Mouse (Mus musculus): Measurements from ENCODE around the gene Krtap4-16. TPM values are rescaled to one million over a fixed set of nuclear protein-coding genes. Genes with fewer than 3 reads are reported as not detected.
"Not testable (repeated sequence)": the region's sequence is repeated elsewhere in the genome, so short reads cannot be mapped to it uniquely, and the experiment has no call there.

Krtap4-16 gene
- polyA plus RNA-seq, 1 experiment from 2014 or later = not detected

GRCm38 (mm10) chr11:99837966-99838365 lies 13.4 kb downstream of the Krtap4-16 start, which contains the start of gene 2300003K06Rik:
Gene 2300003K06Rik (minus strand): TSS chr11:99838066.
- WGBS = 79% methylated on average over 1 of the region's 1 CpGs
- H3K27ac ChIP-seq (ENCODE audit: low read length) = no peak within 1 kb of the TSS
- H3K4me3 ChIP-seq (ENCODE audit: low read depth, low read length) = no peak within 1 kb of the TSS
- ATAC-seq = no peak
- H3K9ac ChIP-seq (ENCODE audit: low read depth, low read length) = no peak within 1 kb of the TSS
- no peaks in the 10 kb centered on the region for H3K27me3 ChIP-seq (ENCODE audit: control insufficient read depth, insufficient read depth, low read depth, low read length)
- H3K4me1 ChIP-seq (ENCODE audit: control insufficient read depth, insufficient read depth, low read length) = no peaks in the 10 kb centered on the region
- no peaks in the 10 kb centered on the region for H3K36me3 ChIP-seq (ENCODE audit: control insufficient read depth, insufficient read depth, low read length)
- H3K9me3 ChIP-seq (replicated peaks; ENCODE audit: control insufficient read depth, low read length, poor library complexity, severe bottlenecking) = no peaks in the 10 kb centered on the region
- H3K4me2 ChIP-seq (ENCODE audit: low read length) = no peak within 1 kb of the TSS

- not testable (repeated sequence) for H3K9ac ChIP-seq (ENCODE audit: low read depth, low read length); ATAC-seq; H3K36me3 ChIP-seq (ENCODE audit: control insufficient read depth, insufficient read depth, low read length); H3K4me3 ChIP-seq (ENCODE audit: low read depth, low read length); H3K27ac ChIP-seq (ENCODE audit: low read length); H3K27me3 ChIP-seq (ENCODE audit: control insufficient read depth, insufficient read depth, low read depth, low read length); H3K9me3 ChIP-seq (replicated peaks; ENCODE audit: control insufficient read depth, low read length, poor library complexity, severe bottlenecking); H3K4me2 ChIP-seq (ENCODE audit: low read length); H3K4me1 ChIP-seq (ENCODE audit: control insufficient read depth, insufficient read depth, low read length)
- WGBS = 93% methylated on average over 2 of the region's 2 CpGs
These were observed 35.8 kb downstream of the Krtap4-16 start, which contains the start of gene Gm11564 for GRCm38 (mm10) chr11:99815566-99815965. Gene Gm11564 (minus strand): TSS chr11:99815666.

DNA sequence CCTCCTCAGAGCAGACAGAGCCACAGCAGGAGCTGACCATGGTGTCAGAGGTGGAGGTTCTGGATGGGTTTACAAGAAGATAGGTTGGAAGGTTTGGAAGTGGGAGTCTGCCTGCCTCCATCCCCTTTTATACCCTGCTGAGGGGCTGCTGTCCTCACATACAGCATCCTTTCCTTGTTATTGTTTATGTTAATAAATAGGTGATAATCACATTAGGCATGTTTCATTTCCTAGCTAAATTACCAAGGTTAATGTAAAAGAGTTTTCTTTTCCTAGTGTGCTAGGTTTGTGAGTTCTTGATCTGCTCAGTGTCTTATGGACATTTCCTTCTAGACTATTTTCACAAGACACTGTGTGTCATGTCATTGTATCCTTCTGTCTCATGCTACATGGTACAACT lies 41.6 kb downstream of the Krtap4-16 start, which contains the start of gene Krtap4-13:
Krtap4-13 (minus strand) TSS at position 101 of the 400 bp plus-strand sequence.
- H3K27ac ChIP-seq (ENCODE audit: low read length); H3K9me3 ChIP-seq (replicated peaks; ENCODE audit: control insufficient read depth, low read length, poor library complexity, severe bottlenecking); H3K4me1 ChIP-seq (ENCODE audit: control insufficient read depth, insufficient read depth, low read length); H3K9ac ChIP-seq (ENCODE audit: low read depth, low read length); H3K36me3 ChIP-seq (ENCODE audit: control insufficient read depth, insufficient read depth, low read length); H3K4me3 ChIP-seq (ENCODE audit: low read depth, low read length); H3K4me2 ChIP-seq (ENCODE audit: low read length); H3K27me3 ChIP-seq (ENCODE audit: control insufficient read depth, insufficient read depth, low read depth, low read length); ATAC-seq: not testable (repeated sequence)

GRCm38 (mm10) chr11:99804346-99804745 lies 47.1 kb downstream of the Krtap4-16 start, which contains the start of gene Gm11554:
Gene Gm11554 (minus strand): TSS chr11:99804446.
- WGBS = no CpG with 5 or more reads among the region's 1 CpGs
- not testable (repeated sequence) for H3K36me3 ChIP-seq (ENCODE audit: control insufficient read depth, insufficient read depth, low read length); H3K4me1 ChIP-seq (ENCODE audit: control insufficient read depth, insufficient read depth, low read length); H3K9ac ChIP-seq (ENCODE audit: low read depth, low read length); H3K27me3 ChIP-seq (ENCODE audit: control insufficient read depth, insufficient read depth, low read depth, low read length); ATAC-seq; H3K9me3 ChIP-seq (replicated peaks; ENCODE audit: control insufficient read depth, low read length, poor library complexity, severe bottlenecking); H3K27ac ChIP-seq (ENCODE audit: low read length); H3K4me2 ChIP-seq (ENCODE audit: low read length); H3K4me3 ChIP-seq (ENCODE audit: low read depth, low read length)

Other genes starting within 250 kb of the Krtap4-16 start
- gene Gm11938, start 248.3 kb downstream of the Krtap4-16 start, polyA plus RNA-seq (2015; fragmentation: Nextera tagmentation; extraction: Ambion mirVana) = not detected in 2 replicates
- not detected in 2 replicates for gene Gm11937, start 241.4 kb downstream of the Krtap4-16 start, polyA plus RNA-seq (2015; fragmentation: Nextera tagmentation; extraction: Ambion mirVana)
- not detected in 2 replicates for gene Krtap2-4, start 236.8 kb downstream of the Krtap4-16 start, polyA plus RNA-seq (2015; fragmentation: Nextera tagmentation; extraction: Ambion mirVana)
- gene Gm11562, start 231.2 kb downstream of the Krtap4-16 start, polyA plus RNA-seq (2015; fragmentation: Nextera tagmentation; extraction: Ambion mirVana) = not detected in 2 replicates
- gene Krtap4-1, start 223.4 kb downstream of the Krtap4-16 start, polyA plus RNA-seq (2015; fragmentation: Nextera tagmentation; extraction: Ambion mirVana) = not detected in 2 replicates
- gene Krtap4-2, start 216.5 kb downstream of the Krtap4-16 start, polyA plus RNA-seq (2015; fragmentation: Nextera tagmentation; extraction: Ambion mirVana) = 0.25 TPM in 1 of 2 replicates, not detected in the other
- not detected in 2 replicates for gene Krtap4-7, start 207.5 kb downstream of the Krtap4-16 start, polyA plus RNA-seq (2015; fragmentation: Nextera tagmentation; extraction: Ambion mirVana)
- gene Gm11555, start 201.4 kb downstream of the Krtap4-16 start, polyA plus RNA-seq (2015; fragmentation: Nextera tagmentation; extraction: Ambion mirVana) = not detected in 2 replicates
- gene Gm11563, start 192.6 kb downstream of the Krtap4-16 start, polyA plus RNA-seq (2015; fragmentation: Nextera tagmentation; extraction: Ambion mirVana) = not detected in 2 replicates
- not detected in 2 replicates for gene Krtap4-6, start 185.6 kb downstream of the Krtap4-16 start, polyA plus RNA-seq (2015; fragmentation: Nextera tagmentation; extraction: Ambion mirVana)
- not detected in 2 replicates for gene Gm14190, start 160.9 kb downstream of the Krtap4-16 start, polyA plus RNA-seq (2015; fragmentation: Nextera tagmentation; extraction: Ambion mirVana)
- not detected in 2 replicates for gene Gm14180, start 117.3 kb downstream of the Krtap4-16 start, polyA plus RNA-seq (2015; fragmentation: Nextera tagmentation; extraction: Ambion mirVana)
- gene Gm11595, start 78.7 kb downstream of the Krtap4-16 start, polyA plus RNA-seq (2015; fragmentation: Nextera tagmentation; extraction: Ambion mirVana) = not detected in 2 replicates
- not detected in 2 replicates for gene Krtap4-8, start 70.9 kb downstream of the Krtap4-16 start, polyA plus RNA-seq (2015; fragmentation: Nextera tagmentation; extraction: Ambion mirVana)
- gene Krtap4-9, start 66.4 kb downstream of the Krtap4-16 start, polyA plus RNA-seq (2015; fragmentation: Nextera tagmentation; extraction: Ambion mirVana) = not detected in 2 replicates
- gene Gm11596, start 58.1 kb downstream of the Krtap4-16 start, polyA plus RNA-seq (2015; fragmentation: Nextera tagmentation; extraction: Ambion mirVana) = not detected in 2 replicates
- not detected in 2 replicates for gene Gm11569, start 52.7 kb downstream of the Krtap4-16 start, polyA plus RNA-seq (2015; fragmentation: Nextera tagmentation; extraction: Ambion mirVana)
- not detected in 2 replicates for gene Gm11554, start 47.2 kb downstream of the Krtap4-16 start, polyA plus RNA-seq (2015; fragmentation: Nextera tagmentation; extraction: Ambion mirVana)
- not detected in 2 replicates for gene Krtap4-13, start 41.7 kb downstream of the Krtap4-16 start, polyA plus RNA-seq (2015; fragmentation: Nextera tagmentation; extraction: Ambion mirVana)
- not detected in 2 replicates for gene Gm11564, start 35.9 kb downstream of the Krtap4-16 start, polyA plus RNA-seq (2015; fragmentation: Nextera tagmentation; extraction: Ambion mirVana)
- gene 2300003K06Rik, start 13.5 kb downstream of the Krtap4-16 start, polyA plus RNA-seq (2015; fragmentation: Nextera tagmentation; extraction: Ambion mirVana) = not detected in 2 replicates
- gene Gm11568, start 6.3 kb upstream of the Krtap4-16 start, polyA plus RNA-seq (2015; fragmentation: Nextera tagmentation; extraction: Ambion mirVana) = not detected in 2 replicates
- not detected in 2 replicates for gene Gm11559, start 12.9 kb upstream of the Krtap4-16 start, polyA plus RNA-seq (2015; fragmentation: Nextera tagmentation; extraction: Ambion mirVana)
- not detected in 2 replicates for gene Krtap9-1, start 21.8 kb upstream of the Krtap4-16 start, polyA plus RNA-seq (2015; fragmentation: Nextera tagmentation; extraction: Ambion mirVana)
- not detected in 2 replicates for gene Gm11567, start 27.6 kb upstream of the Krtap4-16 start, polyA plus RNA-seq (2015; fragmentation: Nextera tagmentation; extraction: Ambion mirVana)
- not detected in 2 replicates for gene Krtap31-1, start 56.3 kb upstream of the Krtap4-16 start, polyA plus RNA-seq (2015; fragmentation: Nextera tagmentation; extraction: Ambion mirVana)
- gene Gm11565, start 63.1 kb upstream of the Krtap4-16 start, polyA plus RNA-seq (2015; fragmentation: Nextera tagmentation; extraction: Ambion mirVana) = not detected in 2 replicates
- gene Krtap31-2, start 84.7 kb upstream of the Krtap4-16 start, polyA plus RNA-seq (2015; fragmentation: Nextera tagmentation; extraction: Ambion mirVana) = not detected in 2 replicates
- not detected in 2 replicates for gene Krtap9-5, start 96.9 kb upstream of the Krtap4-16 start, polyA plus RNA-seq (2015; fragmentation: Nextera tagmentation; extraction: Ambion mirVana)
- gene Krtap29-1, start 127.4 kb upstream of the Krtap4-16 start, polyA plus RNA-seq (2015; fragmentation: Nextera tagmentation; extraction: Ambion mirVana) = not detected in 2 replicates
- gene Krtap16-1, start 135.0 kb upstream of the Krtap4-16 start, polyA plus RNA-seq (2015; fragmentation: Nextera tagmentation; extraction: Ambion mirVana) = 0.17 TPM in 1 of 2 replicates, not detected in the other
- 0.84 and 1.4 TPM in 2 replicates for gene Krtap17-1, start 142.4 kb upstream of the Krtap4-16 start, polyA plus RNA-seq (2015; fragmentation: Nextera tagmentation; extraction: Ambion mirVana)
- gene Krt33a, start 164.6 kb upstream of the Krtap4-16 start, polyA plus RNA-seq (2015; fragmentation: Nextera tagmentation; extraction: Ambion mirVana) = not detected in 2 replicates
- gene Krt33b, start 178.3 kb upstream of the Krtap4-16 start, polyA plus RNA-seq (2015; fragmentation: Nextera tagmentation; extraction: Ambion mirVana) = 0.11 TPM in 1 of 2 replicates, not detected in the other
- not detected in 2 replicates for gene Krt34, start 189.9 kb upstream of the Krtap4-16 start, polyA plus RNA-seq (2015; fragmentation: Nextera tagmentation; extraction: Ambion mirVana)
- gene Krt31, start 198.9 kb upstream of the Krtap4-16 start, polyA plus RNA-seq (2015; fragmentation: Nextera tagmentation; extraction: Ambion mirVana) = not detected in 2 replicates
- gene Krt32, start 236.6 kb upstream of the Krtap4-16 start, polyA plus RNA-seq (2015; fragmentation: Nextera tagmentation; extraction: Ambion mirVana) = not detected in 2 replicates
- gene Krt35, start 244.6 kb upstream of the Krtap4-16 start, polyA plus RNA-seq (2015; fragmentation: Nextera tagmentation; extraction: Ambion mirVana) = not detected in 2 replicates

Measured in midbrain, embryonic 16.5 days (tissue).